Mouse (Mus musculus): Measurements from ENCODE around the gene Klk10. TPM values are rescaled to one million over a fixed set of nuclear protein-coding genes. Genes with fewer than 3 reads are reported as not detected.
A peak's percentile ranks its signal among the peaks of the same experiment; 100 is the strongest.

Klk10 gene
- under 1 TPM; 0.20 to 0.49 TPM for total RNA-seq (2021)
- long read RNA-seq, experiment 1: 0 reads
- long read RNA-seq, experiment 2: 0 reads

GRCm38 (mm10) chr7:43780746-43781145 is at the start of gene Klk10:
Gene Klk10 (plus strand): TSS chr7:43781035.
- no peak for DNase-seq

DNA sequence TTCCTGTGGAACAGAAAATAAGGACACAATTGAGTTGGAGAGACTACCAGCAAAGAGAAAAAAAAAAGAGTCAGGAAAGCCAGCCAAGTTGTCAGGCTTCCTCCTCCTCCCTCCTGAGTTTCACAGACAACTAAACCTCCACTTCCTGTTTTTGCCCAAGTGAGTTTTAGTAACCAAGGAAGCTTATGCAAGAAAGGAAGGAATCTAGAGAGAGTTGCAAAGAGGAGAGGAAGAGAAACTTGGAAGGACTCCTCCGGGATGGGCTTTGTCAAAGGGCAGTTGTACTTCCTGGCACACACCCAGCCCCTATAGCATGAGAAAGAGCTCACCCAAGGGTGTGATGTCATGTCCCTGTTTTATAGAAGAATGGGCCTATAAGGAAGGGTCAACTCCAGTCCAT is 33.0 kb upstream of the Klk10 start:
- peak; percentile 55 to 77 for DNase-seq

DNA sequence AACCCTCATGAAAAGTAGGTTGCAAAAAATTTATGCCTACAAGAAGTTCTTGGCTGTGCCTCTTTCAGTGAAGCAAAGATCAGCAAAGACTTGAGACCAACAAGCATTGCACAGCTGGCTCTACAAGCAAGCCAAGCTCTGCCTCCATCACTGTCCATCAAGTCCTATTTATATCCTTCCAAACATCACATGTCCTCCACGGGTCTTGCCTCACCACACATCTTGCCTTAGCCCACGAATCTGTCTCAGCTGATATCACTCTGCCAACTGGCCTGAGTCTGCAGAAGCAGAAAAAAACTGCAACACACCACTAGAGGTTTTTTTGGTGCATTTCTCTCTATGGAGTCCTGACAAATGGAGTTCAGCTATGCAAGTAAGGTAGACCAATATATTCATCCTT is 28.0 kb upstream of the Klk10 start:
- no peak for DNase-seq

- no peak for DNase-seq
These were observed 14.4 kb upstream of the Klk10 start for GRCm38 (mm10) chr7:43766484-43766883.

DNA sequence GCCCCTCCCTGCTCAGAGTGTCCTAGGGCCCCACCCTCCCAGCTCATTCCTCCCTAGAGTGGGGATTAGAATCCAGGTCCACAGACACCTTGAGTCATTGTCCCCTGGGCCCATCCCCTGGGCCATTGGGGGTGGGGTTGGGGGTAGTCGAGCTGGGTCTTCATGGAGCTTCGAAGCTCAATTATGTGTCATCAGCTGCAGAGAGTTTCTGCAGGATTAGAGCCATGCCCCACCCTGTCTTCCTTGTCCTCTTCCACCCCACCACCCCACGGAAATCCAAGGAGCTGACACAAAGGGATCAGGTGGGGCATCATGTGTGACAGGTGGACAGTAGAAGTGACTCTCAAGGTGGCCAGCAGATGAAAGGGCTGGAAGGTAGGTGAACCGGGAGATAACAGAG is 12.2 kb upstream of the Klk10 start, which contains the start of gene Klk12:
Gene Klk12, plus strand, starts transcription at position 301 of the 400 bp plus-strand sequence.
- DNase-seq: no peak

GRCm38 (mm10) chr7:43769636-43770035 is 11.2 kb upstream of the Klk10 start:
- no peak for DNase-seq

GRCm38 (mm10) chr7:43770701-43771100 is 10.1 kb upstream of the Klk10 start:
- no peak for DNase-seq

DNA sequence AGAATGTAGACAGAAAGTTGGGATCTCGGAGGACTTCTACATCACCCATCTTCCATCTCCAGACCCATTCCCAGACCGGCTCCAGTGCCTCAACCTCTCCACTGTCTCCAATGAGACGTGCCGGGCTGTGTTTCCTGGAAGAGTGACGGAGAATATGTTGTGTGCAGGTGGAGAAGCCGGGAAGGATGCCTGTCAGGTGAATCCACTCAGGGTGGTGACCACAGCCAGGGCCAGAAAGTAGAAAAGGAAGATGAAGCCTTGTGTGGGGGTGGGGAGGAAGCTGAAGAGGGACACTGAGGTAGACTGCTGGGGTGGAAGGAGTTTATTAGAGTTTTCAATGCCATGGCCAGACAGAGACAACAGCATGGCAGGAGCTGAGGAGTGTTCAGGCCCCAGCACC is 8.9 kb upstream of the Klk10 start:
- DNase-seq: no peak

DNA sequence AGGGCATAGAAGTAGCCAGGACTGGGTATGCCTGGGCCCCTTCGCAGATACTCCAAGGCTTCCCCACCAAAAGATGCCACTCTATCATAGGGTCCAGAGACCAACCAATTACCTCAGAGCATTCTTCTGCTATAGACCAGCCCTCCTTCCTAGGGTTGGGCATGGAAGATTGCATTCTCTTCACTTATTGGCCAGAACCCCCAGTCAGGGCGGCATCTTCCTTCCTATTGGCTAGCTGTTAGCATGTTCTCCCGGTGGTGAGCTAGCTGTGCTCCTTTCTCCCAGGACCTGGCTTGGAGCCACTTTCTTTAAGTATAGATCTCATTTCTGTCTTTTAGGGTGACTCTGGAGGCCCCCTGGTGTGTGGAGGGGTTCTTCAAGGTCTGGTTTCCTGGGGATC is 7.9 kb upstream of the Klk10 start:
- DNase-seq: no peak

DNA sequence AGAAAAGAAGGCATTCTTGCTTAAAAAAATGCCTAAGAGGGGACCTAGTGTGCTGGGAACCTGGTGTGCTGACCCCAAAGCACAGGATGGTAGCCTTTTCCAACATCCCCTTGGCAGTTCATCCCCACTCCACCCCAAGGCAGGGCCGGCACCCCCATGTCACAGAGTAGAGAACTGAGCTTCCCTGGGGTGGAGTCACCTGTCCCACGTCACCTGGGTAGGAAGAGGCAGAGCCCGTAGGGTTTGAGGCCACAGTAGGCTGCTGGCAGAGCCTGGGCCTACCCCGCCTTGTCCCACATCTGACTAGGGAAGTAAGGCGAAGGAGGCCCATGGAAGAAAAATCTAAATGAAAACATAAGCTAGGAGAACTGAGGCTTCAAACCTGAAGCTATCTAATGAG is 6.5 kb upstream of the Klk10 start, which contains the start of gene Klk11:
Gene Klk11, plus strand, starts transcription at position 241 of the 400 bp plus-strand sequence.
- no peak for DNase-seq

DNA sequence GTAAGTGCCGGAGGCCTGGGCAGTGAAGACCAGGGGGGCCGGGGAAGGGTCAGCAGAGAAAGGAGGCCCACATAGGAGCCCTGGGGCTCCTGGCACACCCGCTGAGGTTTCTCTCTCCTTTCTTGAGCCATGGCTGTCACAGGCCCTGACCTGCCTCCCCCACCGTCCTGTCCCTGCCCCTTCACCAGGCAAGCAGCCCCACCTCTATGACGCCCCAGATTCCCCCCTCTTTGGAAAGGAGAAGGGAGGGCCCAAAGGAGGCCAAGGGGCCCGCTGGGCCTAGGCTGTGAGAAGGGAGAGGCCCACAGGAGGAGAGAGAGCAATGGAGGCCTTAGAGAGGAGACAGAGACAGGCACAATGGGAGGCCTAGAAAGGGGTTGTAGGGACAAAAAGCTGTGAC is 6.0 kb upstream of the Klk10 start:
- DNase-seq: no peak

- no peak for DNase-seq
These were observed 5.4 kb upstream of the Klk10 start for GRCm38 (mm10) chr7:43775311-43776057.

GRCm38 (mm10) chr7:43776506-43776905 is 4.3 kb upstream of the Klk10 start:
- DNase-seq: no peak

DNA sequence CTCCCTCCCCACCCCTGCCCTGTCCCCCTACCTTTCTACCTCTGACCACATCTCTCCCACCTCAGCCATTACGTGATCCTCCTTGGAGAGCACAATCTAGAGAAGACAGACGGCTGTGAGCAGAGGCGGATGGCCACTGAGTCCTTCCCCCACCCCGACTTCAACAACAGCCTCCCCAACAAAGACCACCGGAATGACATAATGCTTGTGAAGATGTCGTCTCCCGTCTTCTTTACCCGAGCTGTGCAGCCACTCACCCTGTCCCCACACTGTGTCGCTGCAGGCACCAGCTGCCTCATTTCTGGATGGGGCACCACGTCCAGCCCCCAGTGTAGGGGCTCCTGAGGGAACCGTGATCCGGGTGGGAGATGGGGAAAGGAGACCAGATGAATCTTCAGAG is 3.4 kb upstream of the Klk10 start:
- no peak for DNase-seq

GRCm38 (mm10) chr7:43778176-43778970 is 2.5 kb upstream of the Klk10 start:
- DNase-seq: no peak

DNA sequence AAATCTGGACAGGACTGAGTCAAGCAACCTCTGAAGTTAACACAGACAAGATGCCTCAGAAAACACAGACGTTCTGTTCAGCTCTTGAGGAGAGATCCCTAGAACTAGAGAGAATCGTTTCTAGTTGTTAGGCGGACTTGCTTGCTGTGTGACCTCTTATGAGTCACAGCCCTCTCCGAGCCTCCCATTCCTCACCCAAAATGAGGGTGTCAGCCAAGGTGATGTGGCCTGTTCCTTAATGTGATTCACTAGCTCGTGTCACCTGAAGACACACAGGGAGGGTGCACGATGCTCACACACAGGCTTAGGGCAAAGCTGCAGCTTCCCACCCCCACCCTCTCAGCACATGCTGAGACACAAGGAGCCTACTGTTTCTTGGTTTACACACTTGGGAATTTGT is 594 bp upstream of the Klk10 start:
- DNase-seq: no peak

DNA sequence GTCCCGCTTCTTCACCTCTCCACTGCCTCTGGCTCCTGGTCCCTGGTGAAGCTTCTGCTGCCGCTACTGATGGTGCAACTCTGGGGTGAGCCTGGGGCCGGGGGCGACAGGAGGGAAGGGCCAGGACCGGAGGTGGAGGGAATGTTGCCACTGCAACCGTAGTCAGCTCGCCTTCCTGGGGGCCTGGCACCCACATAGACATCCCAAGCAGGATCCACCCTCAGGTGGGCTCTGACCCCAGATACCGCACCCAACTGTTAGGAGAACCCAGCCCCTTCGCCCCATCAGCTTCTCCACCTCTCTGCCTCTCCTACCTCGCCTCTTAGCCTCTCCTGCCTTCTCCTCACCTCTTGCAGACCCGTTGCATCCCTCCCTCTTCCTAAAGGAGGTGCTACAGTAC is 706 bp downstream of the Klk10 start:
- DNase-seq: no peak

- peak; percentile 76 to 90 for DNase-seq
These were observed 1.7 kb downstream of the Klk10 start for GRCm38 (mm10) chr7:43782275-43783265.

GRCm38 (mm10) chr7:43785286-43785685 is 4.5 kb downstream of the Klk10 start:
- no peak for DNase-seq

DNA sequence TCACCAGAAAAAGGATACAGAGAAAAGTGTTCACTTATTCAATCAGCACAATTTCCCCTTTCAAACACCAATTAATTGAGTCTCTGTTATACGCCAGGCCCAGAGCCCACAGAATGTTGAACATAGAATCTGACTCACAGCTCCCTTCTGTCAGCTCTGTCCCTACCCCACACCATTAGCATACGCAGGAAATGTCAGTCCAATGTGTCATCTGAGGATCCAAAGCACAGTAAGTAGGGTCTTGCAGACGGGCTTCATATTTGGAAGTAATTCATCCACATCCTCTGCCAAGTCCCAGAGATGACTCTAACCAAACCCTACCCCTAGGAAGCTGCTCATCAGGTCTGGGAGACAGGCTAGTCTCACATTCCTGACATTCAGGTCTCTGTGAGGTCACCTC is 7.3 kb downstream of the Klk10 start:
- DNase-seq: no peak

DNA sequence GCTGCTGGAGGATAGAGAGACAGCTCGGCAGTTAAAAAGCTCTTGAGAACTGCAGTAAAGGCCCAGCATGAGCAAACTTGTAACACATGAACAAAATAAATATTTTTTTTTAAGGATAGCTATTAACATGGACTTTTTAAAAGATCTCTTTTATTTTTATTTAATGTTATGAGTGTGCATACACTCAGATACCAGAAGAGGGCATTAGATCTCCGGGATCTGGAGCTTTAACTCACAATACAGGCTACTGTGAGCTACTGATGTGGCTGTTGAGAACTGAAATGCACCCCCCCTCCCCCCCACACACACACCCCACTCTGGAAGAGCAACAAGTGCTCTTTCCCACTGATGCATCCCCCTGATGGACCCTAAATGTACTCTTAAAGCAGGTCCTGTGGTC is 8.5 kb downstream of the Klk10 start:
- DNase-seq: no peak

GRCm38 (mm10) chr7:43791591-43791990 is 10.8 kb downstream of the Klk10 start, which contains the start of gene Klk9:
Gene Klk9 (plus strand): TSS chr7:43791891.
- no peak for DNase-seq
